Mouse (Mus musculus): ENCODE measurements around the gene Hmcn2. TPM values are rescaled to one million over a fixed set of nuclear protein-coding genes. Genes with fewer than 3 reads are reported as not detected.

Hmcn2 gene
- polyA plus RNA-seq, 1 experiment from 2014 or later, result 0.06 TPM

- Histone ChIP-seq H3K4me2 (no peak overlapping the region), H3K4me1 (peaks cover 6% of the 10 kb centered on the region), H3K4me3 (no peak overlapping the region), H3K27me3 (no peaks in the 10 kb centered on the region), H3K9me3 (replicated peaks) (no peaks in the 10 kb centered on the region), H3K27ac (no peak overlapping the region), H3K36me3 (ENCODE audit: poor library complexity, severe bottlenecking) (no peaks in the 10 kb centered on the region), H3K9ac (no peak overlapping the region)
- 77% methylated on average over 6 of the region's 6 CpGs for WGBS
- ATAC-seq, result no peak
Observed at GRCm38 (mm10) chr2:31422576-31422975, 108.4 kb downstream of the Hmcn2 start.

- H3K9ac ChIP-seq, result no peak overlapping the region
- no peak overlapping the region for H3K27ac ChIP-seq
- H3K4me1 ChIP-seq, result peaks cover 6% of the 10 kb centered on the region
- H3K36me3 ChIP-seq (ENCODE audit: poor library complexity, severe bottlenecking), result no peaks in the 10 kb centered on the region
- 64% methylated on average over 5 of the region's 5 CpGs for WGBS
- ATAC-seq, result no peak
- no peaks in the 10 kb centered on the region for H3K27me3 ChIP-seq
- H3K4me2 ChIP-seq, result no peak overlapping the region
- no peak overlapping the region for H3K4me3 ChIP-seq
- H3K9me3 ChIP-seq (replicated peaks), result no peaks in the 10 kb centered on the region
Observed at GRCm38 (mm10) chr2:31431477-31431876, 117.3 kb downstream of the Hmcn2 start.

- H3K27ac ChIP-seq, result no peak overlapping the region
- H3K4me2 ChIP-seq, result no peak overlapping the region
- H3K4me1 ChIP-seq, result peaks cover 6% of the 10 kb centered on the region
- no peaks in the 10 kb centered on the region for H3K27me3 ChIP-seq
- no peaks in the 10 kb centered on the region for H3K36me3 ChIP-seq (ENCODE audit: poor library complexity, severe bottlenecking)
- H3K9ac ChIP-seq, result no peak overlapping the region
- no peak for ATAC-seq
- 74% methylated on average over 10 of the region's 10 CpGs for whole genome bisulfite sequencing
- H3K4me3 ChIP-seq, result no peak overlapping the region
- no peaks in the 10 kb centered on the region for H3K9me3 ChIP-seq (replicated peaks)
Observed at GRCm38 (mm10) chr2:31434746-31435145, 120.5 kb downstream of the Hmcn2 start.

- Histone ChIP-seq H3K4me2 (no peak overlapping the region), H3K27me3 (no peaks in the 10 kb centered on the region), H3K27ac (no peak overlapping the region), H3K4me1 (peaks cover 6% of the 10 kb centered on the region), H3K36me3 (ENCODE audit: poor library complexity, severe bottlenecking) (no peaks in the 10 kb centered on the region), H3K9ac (no peak overlapping the region), H3K4me3 (no peak overlapping the region), H3K9me3 (replicated peaks) (no peaks in the 10 kb centered on the region)
- ATAC-seq, result no peak
- WGBS, result 36% methylated on average over 6 of the region's 6 CpGs
Observed at GRCm38 (mm10) chr2:31435567-31435966, 121.4 kb downstream of the Hmcn2 start.

- no peak for ATAC-seq
- Histone ChIP-seq H3K9me3 (replicated peaks) (no peaks in the 10 kb centered on the region), H3K4me2 (no peak overlapping the region), H3K27me3 (no peaks in the 10 kb centered on the region), H3K9ac (no peak overlapping the region), H3K36me3 (ENCODE audit: poor library complexity, severe bottlenecking) (no peaks in the 10 kb centered on the region), H3K4me1 (no peaks in the 10 kb centered on the region), H3K27ac (no peak overlapping the region), H3K4me3 (no peak overlapping the region)
- 71% methylated on average over 13 of the region's 14 CpGs for WGBS
Observed at GRCm38 (mm10) chr2:31437480-31438245, 123.4 kb downstream of the Hmcn2 start.

GRCm38 (mm10) chr2:31439576-31439975 is 125.4 kb downstream of the Hmcn2 start:
- Histone ChIP-seq H3K27ac (no peak overlapping the region), H3K9me3 (replicated peaks) (no peaks in the 10 kb centered on the region), H3K4me3 (no peak overlapping the region), H3K27me3 (no peaks in the 10 kb centered on the region), H3K9ac (no peak overlapping the region), H3K4me1 (no peaks in the 10 kb centered on the region), H3K36me3 (ENCODE audit: poor library complexity, severe bottlenecking) (no peaks in the 10 kb centered on the region), H3K4me2 (no peak overlapping the region)
- no peak for ATAC-seq
- 86% methylated on average over 6 of the region's 6 CpGs for WGBS

GRCm38 (mm10) chr2:31442480-31443160 is 128.4 kb downstream of the Hmcn2 start:
- H3K4me1 ChIP-seq, result no peaks in the 10 kb centered on the region
- H3K27ac ChIP-seq, result no peak overlapping the region
- 74% methylated on average over 11 of the region's 11 CpGs for WGBS
- no peak overlapping the region for H3K9ac ChIP-seq
- H3K36me3 ChIP-seq (ENCODE audit: poor library complexity, severe bottlenecking), result no peaks in the 10 kb centered on the region
- no peak overlapping the region for H3K4me3 ChIP-seq
- no peak overlapping the region for H3K4me2 ChIP-seq
- ATAC-seq, result no peak
- H3K9me3 ChIP-seq (replicated peaks), result no peaks in the 10 kb centered on the region
- no peaks in the 10 kb centered on the region for H3K27me3 ChIP-seq

- 78% methylated on average over 4 of the region's 4 CpGs for WGBS
- Histone ChIP-seq H3K27me3 (no peaks in the 10 kb centered on the region), H3K36me3 (ENCODE audit: poor library complexity, severe bottlenecking) (no peaks in the 10 kb centered on the region), H3K27ac (no peak overlapping the region), H3K9ac (no peak overlapping the region), H3K4me2 (no peak overlapping the region), H3K4me1 (peaks cover 26% of the 10 kb centered on the region), H3K9me3 (replicated peaks) (no peaks in the 10 kb centered on the region), H3K4me3 (no peak overlapping the region)
- no peak for ATAC-seq
Observed at GRCm38 (mm10) chr2:31446036-31446435, 131.8 kb downstream of the Hmcn2 start.

GRCm38 (mm10) chr2:31446456-31446855 is 132.2 kb downstream of the Hmcn2 start:
- no peak overlapping the region for H3K27ac ChIP-seq
- H3K9me3 ChIP-seq (replicated peaks), result no peaks in the 10 kb centered on the region
- no peak overlapping the region for H3K4me2 ChIP-seq
- no peaks in the 10 kb centered on the region for H3K27me3 ChIP-seq
- no peaks in the 10 kb centered on the region for H3K36me3 ChIP-seq (ENCODE audit: poor library complexity, severe bottlenecking)
- H3K9ac ChIP-seq, result no peak overlapping the region
- no peak for ATAC-seq
- H3K4me3 ChIP-seq, result no peak overlapping the region
- 31% methylated on average over 4 of the region's 4 CpGs for WGBS
- H3K4me1 ChIP-seq, result peaks cover 26% of the 10 kb centered on the region

GRCm38 (mm10) chr2:31447536-31447935 is 133.3 kb downstream of the Hmcn2 start:
- Histone ChIP-seq H3K9me3 (replicated peaks) (no peaks in the 10 kb centered on the region), H3K36me3 (ENCODE audit: poor library complexity, severe bottlenecking) (no peaks in the 10 kb centered on the region), H3K4me3 (no peak overlapping the region), H3K4me1 (peaks cover 26% of the 10 kb centered on the region), H3K27ac (no peak overlapping the region), H3K4me2 (no peak overlapping the region), H3K27me3 (no peaks in the 10 kb centered on the region), H3K9ac (no peak overlapping the region)
- 85% methylated on average over 2 of the region's 2 CpGs for WGBS
- ATAC-seq, result no peak

- H3K9me3 ChIP-seq (replicated peaks), result no peaks in the 10 kb centered on the region
- H3K27ac ChIP-seq, result peak overlapping the region; percentile 61
- H3K4me3 ChIP-seq, result no peak overlapping the region
- peak; percentile 63; the same call in 1 of the 2 replicates for ATAC-seq
- H3K36me3 ChIP-seq (ENCODE audit: poor library complexity, severe bottlenecking), result no peaks in the 10 kb centered on the region
- no peak overlapping the region for H3K4me2 ChIP-seq
- H3K4me1 ChIP-seq, result peaks cover 26% of the 10 kb centered on the region
- no peak overlapping the region for H3K9ac ChIP-seq
- no peaks in the 10 kb centered on the region for H3K27me3 ChIP-seq
- 43% methylated on average over 3 of the region's 3 CpGs for WGBS
Observed at GRCm38 (mm10) chr2:31448756-31449440, 134.7 kb downstream of the Hmcn2 start.

- 29% methylated on average over 4 of the region's 4 CpGs for WGBS
- no peaks in the 10 kb centered on the region for H3K9me3 ChIP-seq (replicated peaks)
- peak; percentile 83 for ATAC-seq
- peaks cover 28% of the 10 kb centered on the region for H3K4me1 ChIP-seq
- H3K4me2 ChIP-seq, result no peak overlapping the region
- no peaks in the 10 kb centered on the region for H3K36me3 ChIP-seq (ENCODE audit: poor library complexity, severe bottlenecking)
- peak overlapping the region; percentile 61 for H3K27ac ChIP-seq
- no peak overlapping the region for H3K9ac ChIP-seq
- no peaks in the 10 kb centered on the region for H3K27me3 ChIP-seq
- no peak overlapping the region for H3K4me3 ChIP-seq
Observed at GRCm38 (mm10) chr2:31449441-31449815, 135.2 kb downstream of the Hmcn2 start.

Measured in forebrain, embryonic 13.5 days (tissue).